Mouse (Mus musculus) small intestine, adult 2 months (tissue): ENCODE data around the gene Meioc. TPM values are rescaled to one million over a fixed set of nuclear protein-coding genes. Genes with fewer than 3 reads are reported as not detected.

ENCODE experiments used
- H3K27ac ChIP-seq: fragments of 200-500 bp; 2 replicates; pipeline ENCODE4 v1.5.1; 2012; ENCODE audit warnings: low read depth, low read length, control low read depth, inconsistent platforms; ENCODE audit not compliant: insufficient read depth
- H3K27me3 ChIP-seq: fragments of 200-500 bp; 2 replicates; pipeline ENCODE4 v1.6.1; 2012; ENCODE audit warnings: mild to moderate bottlenecking, moderate library complexity, low read length, inconsistent platforms; ENCODE audit not compliant: control insufficient read depth, insufficient read depth
- H3K36me3 ChIP-seq: fragments of 200-500 bp; 2 replicates; pipeline ENCODE4 v1.6.1; 2012; ENCODE audit warnings: mild to moderate bottlenecking, low read length, control low read depth, inconsistent platforms; ENCODE audit not compliant: control insufficient read depth, insufficient read depth
- H3K4me1 ChIP-seq: fragments of 200-500 bp; 2 replicates; pipeline ENCODE4 v1.6.1; 2012; ENCODE audit warnings: low read length, inconsistent platforms, mixed read lengths; ENCODE audit not compliant: control insufficient read depth, insufficient read depth, insufficient read length
- H3K4me3 ChIP-seq: fragments of 200-500 bp; 2 replicates; pipeline ENCODE4 v1.5.1; 2012; ENCODE audit warnings: low read depth, mild to moderate bottlenecking, control low read depth, inconsistent platforms, low read length, moderate library complexity
- CTCF ChIP-seq: fragments of 200-500 bp; IDR thresholded peaks from 2 replicates; pipeline ENCODE4 v1.5.1; 2012; ENCODE audit warnings: low read depth, mild to moderate bottlenecking, control low read depth, inconsistent platforms, low read length, moderate library complexity, mixed read lengths; ENCODE audit not compliant: insufficient replicate concordance, insufficient read length; ENCODE audit errors: extremely low read depth
- POLR2A ChIP-seq: fragments of 200-500 bp; IDR thresholded peaks from 2 replicates; pipeline ENCODE4 v1.6.1; 2012; ENCODE audit warnings: low read depth, mild to moderate bottlenecking, control low read depth, inconsistent platforms, low read length, moderate library complexity
- WGBS: fragments of 180-500 bp; shearing (Covaris S2); methylation state at CpG from one replicate; pipeline ENCODE4 v1.1.7; 2018; 5-methylcytosine and 5-hydroxymethylcytosine counted together
- polyA plus RNA-seq: library from polyadenylated mRNA; depleted of rRNA; stranded (reverse); fragments of >200 nt; gene quantifications from 2 replicates; pipeline ENCODE4 v1.2.3, GENCODE M21; 2012; rRNA removed

Gene Meioc
- not detected in 2 replicates for polyA plus RNA-seq

- no peak within 1 kb of the TSS for H3K27ac ChIP-seq
- peaks cover 24% of the 10 kb centered on the region for H3K27me3 ChIP-seq
- H3K4me3 ChIP-seq: no peak within 1 kb of the TSS
- WGBS: 66% methylated on average over 3 of the region's 3 CpGs
- no peaks in the 10 kb centered on the region for H3K36me3 ChIP-seq
- no peaks in the 10 kb centered on the region for H3K4me1 ChIP-seq
- TF ChIP-seq POLR2A (no peak), CTCF (no peak)
These were observed at the start of gene Meioc for GRCm38 (mm10) chr11:102663416-102663815. Meioc (plus strand) TSS chr11:102663716.

DNA sequence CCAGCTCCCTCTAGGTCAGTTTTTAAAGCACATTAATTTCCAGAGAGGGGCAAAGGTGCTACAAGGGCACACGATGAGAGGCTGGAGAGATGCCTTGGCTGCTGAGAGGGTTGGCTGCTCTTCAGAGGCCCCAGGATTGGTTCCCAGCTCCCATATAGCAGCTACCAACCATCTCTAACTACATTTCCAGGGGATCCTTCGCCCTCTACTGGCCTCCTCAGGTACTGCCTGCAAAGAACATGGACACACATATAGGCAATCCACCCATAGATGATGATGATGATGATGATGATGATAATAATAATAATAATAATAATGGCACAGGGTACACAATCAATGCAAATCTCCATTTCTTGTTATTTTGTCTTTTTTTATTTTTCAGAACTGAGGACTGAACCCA, 44.1 kb upstream of the Meioc start:
- no peaks in the 10 kb centered on the region for H3K27me3 ChIP-seq
- no peak overlapping the region for H3K27ac ChIP-seq
- H3K4me1 ChIP-seq: no peaks in the 10 kb centered on the region; the same call in 1 of the 2 replicates
- WGBS: 62% methylated on average over 2 of the region's 2 CpGs
- H3K4me3 ChIP-seq: no peak overlapping the region
- no peak for TF ChIP-seq POLR2A
- 0 out of 2 replicates have a peak, but pooled peaks have one; percentile 9 for TF ChIP-seq CTCF
- H3K36me3 ChIP-seq: no peaks in the 10 kb centered on the region

DNA sequence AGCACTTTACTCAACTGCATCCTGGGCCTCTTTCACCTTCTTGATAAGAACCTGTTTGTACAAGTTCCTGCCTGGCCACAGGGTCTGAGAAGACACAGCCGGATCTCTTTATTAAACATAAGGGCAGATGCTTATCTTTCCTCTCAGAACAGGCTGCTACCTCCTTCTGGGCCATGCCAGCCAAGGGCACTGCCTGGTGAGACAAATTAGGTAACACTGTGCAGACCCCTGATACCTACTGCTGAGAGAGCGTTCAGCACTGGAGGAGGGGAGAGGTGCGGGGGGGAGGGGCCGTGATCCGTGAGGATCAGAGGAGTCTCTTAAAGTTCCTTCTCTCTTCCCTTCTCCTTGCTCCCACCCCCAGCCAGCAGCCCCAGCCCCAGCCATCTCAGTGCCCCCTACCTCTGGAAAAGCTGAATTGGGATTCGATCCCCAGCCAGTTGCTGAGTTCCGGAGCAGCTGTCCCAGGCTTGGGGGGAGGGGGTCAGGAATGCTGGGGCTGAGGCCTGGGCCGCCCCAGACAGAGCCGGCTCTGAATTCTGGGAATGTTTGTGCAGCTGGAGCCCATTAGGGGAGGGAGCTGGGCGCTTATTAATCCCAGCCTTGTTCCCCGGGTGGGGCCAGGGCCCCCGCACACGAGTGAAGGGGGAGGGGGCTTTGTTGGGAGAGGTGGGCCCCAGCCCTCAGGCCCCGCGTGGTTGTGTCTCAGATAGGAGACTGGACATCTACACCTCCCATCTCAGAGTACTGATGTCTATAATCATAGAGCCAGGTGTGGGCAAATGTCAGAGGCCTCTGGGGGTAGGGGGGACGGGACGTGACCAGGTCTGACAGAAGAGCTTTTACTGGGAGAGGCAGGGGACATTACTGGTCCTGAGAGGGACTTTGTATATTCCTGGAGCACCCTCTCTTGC, 39.4 kb upstream of the Meioc start:
- Histone ChIP-seq H3K36me3 (no peaks in the 10 kb centered on the region), H3K4me3 (peak overlapping the region; percentile 5; the same call in 1 of the 2 replicates), H3K27ac (no peak overlapping the region), H3K4me1 (no peaks in the 10 kb centered on the region; the same call in 1 of the 2 replicates), H3K27me3 (no peaks in the 10 kb centered on the region)
- no peak for TF ChIP-seq POLR2A
- no peak for TF ChIP-seq CTCF
- WGBS: 23% methylated on average over 17 of the region's 17 CpGs

DNA sequence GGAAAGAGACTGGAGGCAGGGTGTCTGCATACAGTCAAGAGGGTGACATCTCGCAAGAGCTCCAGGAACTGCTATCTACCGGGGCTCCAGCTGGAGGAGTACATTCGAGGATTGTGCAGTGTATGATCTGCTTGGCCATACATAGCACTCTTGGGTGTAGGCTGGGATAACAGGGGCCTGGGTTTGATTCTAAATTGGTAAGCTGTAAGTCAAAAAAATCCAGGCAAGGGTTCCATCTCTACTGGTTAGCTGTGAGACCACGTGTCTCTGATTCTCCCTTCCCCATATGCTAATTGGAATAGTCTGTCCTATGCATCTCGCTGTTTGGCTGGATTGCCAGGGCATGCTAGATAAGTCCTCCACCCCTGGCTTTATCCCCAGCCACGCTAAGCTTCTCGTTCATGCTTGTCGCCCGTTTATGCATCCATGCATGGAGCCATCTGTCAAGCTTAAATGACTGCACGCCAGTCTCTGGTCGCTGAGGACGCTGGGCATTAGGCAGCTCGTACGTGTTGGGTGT, 38.6 kb upstream of the Meioc start:
- no peak overlapping the region for H3K4me3 ChIP-seq
- H3K36me3 ChIP-seq: no peaks in the 10 kb centered on the region
- no peak overlapping the region for H3K27ac ChIP-seq
- TF ChIP-seq CTCF (no peak), POLR2A (no peak)
- WGBS: 76% methylated on average over 14 of the region's 14 CpGs
- H3K4me1 ChIP-seq: no peaks in the 10 kb centered on the region; the same call in 1 of the 2 replicates
- H3K27me3 ChIP-seq: no peaks in the 10 kb centered on the region

GRCm38 (mm10) chr11:102627171-102627931, 36.2 kb upstream of the Meioc start:
- no peak overlapping the region for H3K4me3 ChIP-seq
- no peak overlapping the region for H3K27ac ChIP-seq
- no peak for TF ChIP-seq POLR2A
- H3K36me3 ChIP-seq: no peaks in the 10 kb centered on the region
- WGBS: 84% methylated on average over 9 of the region's 9 CpGs
- H3K27me3 ChIP-seq: no peaks in the 10 kb centered on the region
- H3K4me1 ChIP-seq: no peaks in the 10 kb centered on the region; the same call in 1 of the 2 replicates

GRCm38 (mm10) chr11:102628529-102628928, 35.0 kb upstream of the Meioc start:
- no peaks in the 10 kb centered on the region for H3K36me3 ChIP-seq
- TF ChIP-seq POLR2A: no peak
- no peak for TF ChIP-seq CTCF
- no peak overlapping the region for H3K4me3 ChIP-seq
- WGBS: 83% methylated on average over 9 of the region's 9 CpGs
- no peak overlapping the region for H3K27ac ChIP-seq
- H3K27me3 ChIP-seq: no peaks in the 10 kb centered on the region
- no peaks in the 10 kb centered on the region; the same call in 1 of the 2 replicates for H3K4me1 ChIP-seq

- no peak overlapping the region for H3K27ac ChIP-seq
- H3K4me1 ChIP-seq: no peaks in the 10 kb centered on the region; the same call in 1 of the 2 replicates
- H3K4me3 ChIP-seq: no peak overlapping the region
- H3K36me3 ChIP-seq: no peaks in the 10 kb centered on the region
- WGBS: 69% methylated on average over 8 of the region's 8 CpGs
- no peak for TF ChIP-seq POLR2A
- TF ChIP-seq CTCF: no peak
- no peaks in the 10 kb centered on the region for H3K27me3 ChIP-seq
These were observed 34.1 kb upstream of the Meioc start for GRCm38 (mm10) chr11:102629375-102629774.
